Mouse (Mus musculus) macrophage (primary cell): ENCODE data around the gene Dmrtb1. TPM values are rescaled to one million over a fixed set of nuclear protein-coding genes. Genes with fewer than 3 reads are reported as not detected.

ENCODE experiments used
- H3K27ac ChIP-seq: fragments of 350-480 bp; formaldehyde crosslinking; 2 replicates; pipeline ENCODE4 v1.9.0; 2021
- H3K36me3 ChIP-seq: fragments of 350-480 bp; formaldehyde crosslinking; 2 replicates; pipeline ENCODE4 v1.9.0; 2021; ENCODE audit errors: inconsistent target
- H3K4me3 ChIP-seq: fragments of 350-480 bp; formaldehyde crosslinking; 2 replicates; pipeline ENCODE4 v1.9.0; 2021; ENCODE audit errors: inconsistent target
- H3K79me2 ChIP-seq: fragments of 350-480 bp; formaldehyde crosslinking; 2 replicates; pipeline ENCODE4 v1.9.0; 2021; ENCODE audit errors: inconsistent target
- WGBS: methylation state at CpG from one replicate; pipeline ENCODE4 v1.1.7; 2026; ENCODE audit warnings: inconsistent platforms; ENCODE audit not compliant: missing documents; 5-methylcytosine and 5-hydroxymethylcytosine counted together
- polyA plus RNA-seq: library from polyadenylated mRNA; stranded (reverse); fragments of 250-400 nt; gene quantifications from 3 replicates; pipeline ENCODE4 v1.2.4, GENCODE M21; 2018; ENCODE audit warnings: inconsistent platforms

Gene Dmrtb1
- polyA plus RNA-seq, 1 experiment from 2014 or later = not detected

- H3K79me2 ChIP-seq = no peaks in the 10 kb centered on the region
- 0% methylated on average over 7 of the region's 7 CpGs for WGBS
- no peak overlapping the region for H3K4me3 ChIP-seq
- H3K27ac ChIP-seq = no peak overlapping the region
- no peaks in the 10 kb centered on the region for H3K36me3 ChIP-seq
These were observed 31.3 kb downstream of the Dmrtb1 start for GRCm38 (mm10) chr4:107652598-107653279.

- WGBS = 54% methylated on average over 12 of the region's 12 CpGs
- Histone ChIP-seq H3K79me2 (no peaks in the 10 kb centered on the region), H3K27ac (no peak overlapping the region), H3K4me3 (no peak overlapping the region), H3K36me3 (no peaks in the 10 kb centered on the region)
These were observed 33.0 kb downstream of the Dmrtb1 start for GRCm38 (mm10) chr4:107651021-107651496.

GRCm38 (mm10) chr4:107648959-107649485, 35.0 kb downstream of the Dmrtb1 start:
- Histone ChIP-seq H3K4me3 (no peak overlapping the region), H3K79me2 (no peaks in the 10 kb centered on the region), H3K36me3 (no peaks in the 10 kb centered on the region), H3K27ac (no peak overlapping the region)
- 96% methylated on average over 5 of the region's 5 CpGs for WGBS

GRCm38 (mm10) chr4:107641624-107642023, 42.4 kb downstream of the Dmrtb1 start:
- 77% methylated on average over 4 of the region's 4 CpGs for WGBS
- Histone ChIP-seq H3K4me3 (no peak overlapping the region), H3K27ac (no peak overlapping the region), H3K79me2 (no peaks in the 10 kb centered on the region), H3K36me3 (no peaks in the 10 kb centered on the region)

GRCm38 (mm10) chr4:107638303-107638702, 45.7 kb downstream of the Dmrtb1 start:
- H3K79me2 ChIP-seq = no peaks in the 10 kb centered on the region
- 90% methylated on average over 10 of the region's 10 CpGs for WGBS
- H3K4me3 ChIP-seq = no peak overlapping the region
- no peak overlapping the region for H3K27ac ChIP-seq
- H3K36me3 ChIP-seq = no peaks in the 10 kb centered on the region

GRCm38 (mm10) chr4:107637670-107638069, 46.4 kb downstream of the Dmrtb1 start:
- H3K36me3 ChIP-seq = no peaks in the 10 kb centered on the region
- no peak overlapping the region for H3K4me3 ChIP-seq
- no peak overlapping the region for H3K27ac ChIP-seq
- WGBS = 38% methylated on average over 3 of the region's 3 CpGs
- H3K79me2 ChIP-seq = no peaks in the 10 kb centered on the region

GRCm38 (mm10) chr4:107636099-107636498, 47.9 kb downstream of the Dmrtb1 start:
- H3K79me2 ChIP-seq = no peaks in the 10 kb centered on the region
- H3K36me3 ChIP-seq = no peaks in the 10 kb centered on the region
- WGBS = 46% methylated on average over 6 of the region's 6 CpGs
- H3K4me3 ChIP-seq = no peak overlapping the region
- H3K27ac ChIP-seq = no peak overlapping the region

GRCm38 (mm10) chr4:107634631-107635030, 49.4 kb downstream of the Dmrtb1 start:
- 63% methylated on average over 6 of the region's 6 CpGs for WGBS
- no peak overlapping the region for H3K27ac ChIP-seq
- H3K4me3 ChIP-seq = no peak overlapping the region
- H3K36me3 ChIP-seq = no peaks in the 10 kb centered on the region
- no peaks in the 10 kb centered on the region for H3K79me2 ChIP-seq

GRCm38 (mm10) chr4:107628921-107629411, 55.1 kb downstream of the Dmrtb1 start:
- no peak overlapping the region for H3K4me3 ChIP-seq
- WGBS = 90% methylated on average over 16 of the region's 17 CpGs
- H3K27ac ChIP-seq = no peak overlapping the region

GRCm38 (mm10) chr4:107628226-107628625, 55.8 kb downstream of the Dmrtb1 start:
- no peak overlapping the region for H3K27ac ChIP-seq
- no peak overlapping the region for H3K4me3 ChIP-seq
- no peaks in the 10 kb centered on the region for H3K36me3 ChIP-seq
- 55% methylated on average over 4 of the region's 4 CpGs for WGBS
- H3K79me2 ChIP-seq = no peaks in the 10 kb centered on the region

More at GRCm38 (mm10) chr4:107628921-107629411, 55.1 kb downstream of the Dmrtb1 start:
- H3K36me3 ChIP-seq = no peaks in the 10 kb centered on the region
- H3K79me2 ChIP-seq = no peaks in the 10 kb centered on the region

Other genes with a start within 250 kb of the Dmrtb1 start
- gene Glis1, start 249.6 kb downstream of the Dmrtb1 start, polyA plus RNA-seq = not detected in 3 replicates
- 0.79 to 10.9 TPM (median 1.6 TPM) in 3 replicates for gene Lrp8, start 118.0 kb upstream of the Dmrtb1 start, polyA plus RNA-seq
- gene Magoh, start 195.5 kb upstream of the Dmrtb1 start, polyA plus RNA-seq = 65.8 to 103 TPM (median 66.1 TPM) in 3 replicates
- gene 0610037L13Rik, start 205.6 kb upstream of the Dmrtb1 start, polyA plus RNA-seq = 29.2 to 45.4 TPM (median 33.3 TPM) in 3 replicates
- gene Cpt2, start 239.4 kb upstream of the Dmrtb1 start, polyA plus RNA-seq = 12.6 to 16.7 TPM (median 14.2 TPM) in 3 replicates